Mouse (Mus musculus): ENCODE results near the gene Actl7a. TPM values are rescaled to one million over a fixed set of nuclear protein-coding genes. Genes with fewer than 3 reads are reported as not detected.

Actl7a gene
- polyA plus RNA-seq (2012; rRNA removed): 1.9 and 2.4 TPM in 2 replicates

- no peak for DNase-seq (ENCODE audit: low read depth)
Measured at GRCm38 (mm10) chr4:56743363-56744195, at the start of gene Actl7a. Actl7a (plus strand) TSS chr4:56743413.

- no peak for DNase-seq (ENCODE audit: low read depth)
Measured at GRCm38 (mm10) chr4:56696401-56696800, 46.8 kb upstream of the Actl7a start.

- DNase-seq (ENCODE audit: low read depth): no peak
Measured at GRCm38 (mm10) chr4:56698671-56699070, 44.5 kb upstream of the Actl7a start.

GRCm38 (mm10) chr4:56702234-56702633 is 41.0 kb upstream of the Actl7a start:
- DNase-seq (ENCODE audit: low read depth): no peak

GRCm38 (mm10) chr4:56713155-56713554 is 30.1 kb upstream of the Actl7a start:
- DNase-seq (ENCODE audit: low read depth): no peak

- no peak for DNase-seq (ENCODE audit: low read depth)
Measured at GRCm38 (mm10) chr4:56716801-56717200, 26.4 kb upstream of the Actl7a start.

GRCm38 (mm10) chr4:56717932-56718331 is 25.3 kb upstream of the Actl7a start:
- DNase-seq (ENCODE audit: low read depth): no peak

GRCm38 (mm10) chr4:56718573-56719442 is 24.4 kb upstream of the Actl7a start:
- no peak for DNase-seq (ENCODE audit: low read depth)

- no peak for DNase-seq (ENCODE audit: low read depth)
Measured at GRCm38 (mm10) chr4:56719456-56719855, 23.8 kb upstream of the Actl7a start.

GRCm38 (mm10) chr4:56720403-56720802 is 22.8 kb upstream of the Actl7a start:
- no peak for DNase-seq (ENCODE audit: low read depth)

GRCm38 (mm10) chr4:56721469-56721868 is 21.7 kb upstream of the Actl7a start:
- DNase-seq (ENCODE audit: low read depth): no peak

GRCm38 (mm10) chr4:56722346-56722745 is 20.9 kb upstream of the Actl7a start:
- no peak for DNase-seq (ENCODE audit: low read depth)

GRCm38 (mm10) chr4:56723237-56723636 is 20.0 kb upstream of the Actl7a start:
- DNase-seq (ENCODE audit: low read depth): no peak

GRCm38 (mm10) chr4:56725839-56726238 is 17.4 kb upstream of the Actl7a start:
- DNase-seq (ENCODE audit: low read depth): no peak

GRCm38 (mm10) chr4:56740020-56740485 is 3.2 kb upstream of the Actl7a start, which contains the start of gene Gm26657:
Gm26657 (plus strand) TSS chr4:56740070.
- no peak for DNase-seq (ENCODE audit: low read depth)

GRCm38 (mm10) chr4:56740611-56741010 is 2.6 kb upstream of the Actl7a start:
- no peak for DNase-seq (ENCODE audit: low read depth)

- DNase-seq (ENCODE audit: low read depth): no peak
Measured at GRCm38 (mm10) chr4:56741041-56741493, 2.1 kb upstream of the Actl7a start, which contains the start of gene Actl7b. Actl7b (minus strand) TSS chr4:56741443.

GRCm38 (mm10) chr4:56742698-56743097 is 515 bp upstream of the Actl7a start:
- no peak for DNase-seq (ENCODE audit: low read depth)

- no peak for DNase-seq (ENCODE audit: low read depth)
Measured at GRCm38 (mm10) chr4:56746345-56746744, 3.1 kb downstream of the Actl7a start.

GRCm38 (mm10) chr4:56747456-56747855 is 4.2 kb downstream of the Actl7a start:
- no peak for DNase-seq (ENCODE audit: low read depth)

GRCm38 (mm10) chr4:56756021-56756420 is 12.8 kb downstream of the Actl7a start:
- no peak for DNase-seq (ENCODE audit: low read depth)

GRCm38 (mm10) chr4:56756966-56757600 is 13.9 kb downstream of the Actl7a start:
- peak; percentile 2 for DNase-seq (ENCODE audit: low read depth)

Measured in gonadal fat pad, adult 2 months (tissue).